Mouse (Mus musculus): ENCODE data around the gene Psme4. TPM values are rescaled to one million over a fixed set of nuclear protein-coding genes. Genes with fewer than 3 reads are reported as not detected.

Gene Psme4
- polyA plus RNA-seq, 1 experiment, result 19.7 TPM

DNA sequence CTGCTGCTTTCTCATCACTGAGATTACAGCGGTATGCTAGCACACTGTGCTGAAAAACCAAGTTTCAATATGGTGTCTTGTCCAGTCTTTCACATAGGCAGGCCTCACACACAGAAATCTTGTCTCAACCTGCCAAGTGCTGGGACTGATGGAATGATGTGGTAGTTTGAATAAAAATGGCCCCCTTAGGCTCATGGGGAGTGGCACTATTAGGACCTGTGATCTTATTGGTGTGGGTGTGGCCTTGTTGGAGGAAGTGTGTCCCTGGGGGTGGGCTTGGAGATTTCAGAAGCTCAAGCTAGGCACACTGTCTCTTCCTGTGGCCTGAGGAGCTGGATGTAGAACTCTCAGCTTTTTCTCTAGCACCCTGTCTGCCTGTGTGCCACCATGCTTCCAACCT, 124.7 kb downstream of the Psme4 start:
- H3K27ac ChIP-seq (ENCODE audit: insufficient read depth, low read depth, low read length), result no peak overlapping the region
- no peaks in the 10 kb centered on the region for H3K4me1 ChIP-seq (ENCODE audit: control insufficient read depth, insufficient read depth, low read length)
- DNase-seq, result no peak
- H3K36me3 ChIP-seq (ENCODE audit: control insufficient read depth, insufficient read depth, low read length), result peaks cover 1% of the 10 kb centered on the region; the same call in 1 of the 2 replicates
- no peaks in the 10 kb centered on the region for H3K27me3 ChIP-seq (replicated peaks; ENCODE audit: control insufficient read depth, insufficient read depth, low read length)
- 98% methylated on average over 1 of the region's 1 CpGs for WGBS
- TF ChIP-seq CTCF (conservative IDR thresholded peaks at IDR 0.05; ENCODE audit: insufficient read depth, insufficient read length, low read depth, low read length) (no peak), POLR2A (IDR thresholded peaks at IDR 0.05; ENCODE audit: low read depth, low read length) (no peak)
- no peak overlapping the region for H3K4me3 ChIP-seq (ENCODE audit: insufficient read depth, low read depth, low read length)

DNA sequence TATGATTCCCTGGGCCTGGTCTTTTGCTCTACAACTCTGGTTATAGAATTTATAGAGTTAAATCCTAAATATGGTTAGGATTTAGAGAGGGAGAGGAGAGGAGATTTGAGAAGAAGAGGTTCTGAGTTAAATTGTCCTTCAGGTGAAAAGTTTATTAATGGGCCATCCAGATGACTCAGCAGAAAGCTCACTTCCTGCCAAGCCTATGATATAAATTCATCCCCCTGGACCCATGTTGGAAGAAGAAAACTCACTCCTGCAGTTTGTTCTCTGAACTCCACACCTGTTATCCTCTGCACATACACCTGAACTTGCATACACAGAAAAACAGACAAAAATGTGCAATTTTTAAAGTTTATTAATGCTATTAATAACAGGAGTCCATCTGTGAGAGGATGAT, 127.8 kb downstream of the Psme4 start:
- Histone ChIP-seq H3K4me1 (ENCODE audit: control insufficient read depth, insufficient read depth, low read length) (no peaks in the 10 kb centered on the region), H3K4me3 (ENCODE audit: insufficient read depth, low read depth, low read length) (no peak overlapping the region), H3K27me3 (replicated peaks; ENCODE audit: control insufficient read depth, insufficient read depth, low read length) (no peaks in the 10 kb centered on the region), H3K27ac (ENCODE audit: insufficient read depth, low read depth, low read length) (no peak overlapping the region), H3K36me3 (ENCODE audit: control insufficient read depth, insufficient read depth, low read length) (peaks cover 1% of the 10 kb centered on the region; the same call in 1 of the 2 replicates)
- TF ChIP-seq CTCF (conservative IDR thresholded peaks at IDR 0.05; ENCODE audit: insufficient read depth, insufficient read length, low read depth, low read length) (no peak), POLR2A (IDR thresholded peaks at IDR 0.05; ENCODE audit: low read depth, low read length) (no peak)
- DNase-seq, result no peak

- Histone ChIP-seq H3K36me3 (ENCODE audit: control insufficient read depth, insufficient read depth, low read length) (peaks cover 2% of the 10 kb centered on the region; the same call in 1 of the 2 replicates), H3K27ac (ENCODE audit: insufficient read depth, low read depth, low read length) (no peak overlapping the region), H3K27me3 (replicated peaks; ENCODE audit: control insufficient read depth, insufficient read depth, low read length) (no peaks in the 10 kb centered on the region), H3K4me1 (ENCODE audit: control insufficient read depth, insufficient read depth, low read length) (no peaks in the 10 kb centered on the region), H3K4me3 (ENCODE audit: insufficient read depth, low read depth, low read length) (no peak overlapping the region)
- DNase-seq, result no peak
- WGBS, result 92% methylated on average over 3 of the region's 3 CpGs
- no peak for TF ChIP-seq POLR2A (IDR thresholded peaks at IDR 0.05; ENCODE audit: low read depth, low read length)
- TF ChIP-seq CTCF (conservative IDR thresholded peaks at IDR 0.05; ENCODE audit: insufficient read depth, insufficient read length, low read depth, low read length), result no peak
Measured at GRCm38 (mm10) chr11:30912311-30912710, 140.8 kb downstream of the Psme4 start.

- WGBS, result 79% methylated on average over 1 of the region's 1 CpGs
- no peak overlapping the region for H3K4me3 ChIP-seq (ENCODE audit: insufficient read depth, low read depth, low read length)
- no peak overlapping the region for H3K27ac ChIP-seq (ENCODE audit: insufficient read depth, low read depth, low read length)
- no peaks in the 10 kb centered on the region for H3K36me3 ChIP-seq (ENCODE audit: control insufficient read depth, insufficient read depth, low read length)
- DNase-seq, result no peak
- no peaks in the 10 kb centered on the region for H3K4me1 ChIP-seq (ENCODE audit: control insufficient read depth, insufficient read depth, low read length)
- TF ChIP-seq CTCF (conservative IDR thresholded peaks at IDR 0.05; ENCODE audit: insufficient read depth, insufficient read length, low read depth, low read length) (no peak), POLR2A (IDR thresholded peaks at IDR 0.05; ENCODE audit: low read depth, low read length) (no peak)
- H3K27me3 ChIP-seq (replicated peaks; ENCODE audit: control insufficient read depth, insufficient read depth, low read length), result no peaks in the 10 kb centered on the region
Measured at GRCm38 (mm10) chr11:30920641-30921040, 149.1 kb downstream of the Psme4 start.

DNA sequence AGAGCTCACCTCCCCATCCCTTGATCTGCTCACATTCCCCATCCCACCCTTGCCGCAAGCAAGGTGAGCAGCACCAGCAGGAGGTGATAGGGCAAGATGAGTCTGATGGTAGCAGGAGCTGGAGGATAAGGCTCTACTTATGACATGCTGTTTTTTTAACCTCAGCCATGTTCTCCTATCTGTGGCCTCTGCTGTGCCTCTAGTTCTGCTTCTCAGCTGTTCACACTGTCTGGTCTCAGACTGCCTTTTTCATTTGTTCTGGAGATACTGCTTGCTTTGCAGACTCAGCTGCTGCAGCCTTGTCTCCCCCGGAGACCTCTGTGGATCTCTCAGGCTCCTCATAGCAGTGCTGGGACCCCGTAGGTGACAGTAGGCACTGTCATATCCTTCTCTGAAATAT, 151.8 kb downstream of the Psme4 start:
- H3K27ac ChIP-seq (ENCODE audit: insufficient read depth, low read depth, low read length), result no peak overlapping the region
- TF ChIP-seq POLR2A (IDR thresholded peaks at IDR 0.05; ENCODE audit: low read depth, low read length), result no peak
- 98% methylated on average over 3 of the region's 3 CpGs for WGBS
- peaks cover 1% of the 10 kb centered on the region; the same call in 1 of the 2 replicates for H3K36me3 ChIP-seq (ENCODE audit: control insufficient read depth, insufficient read depth, low read length)
- no peak overlapping the region for H3K4me3 ChIP-seq (ENCODE audit: insufficient read depth, low read depth, low read length)
- H3K4me1 ChIP-seq (ENCODE audit: control insufficient read depth, insufficient read depth, low read length), result no peaks in the 10 kb centered on the region
- no peak for DNase-seq
- no peaks in the 10 kb centered on the region for H3K27me3 ChIP-seq (replicated peaks; ENCODE audit: control insufficient read depth, insufficient read depth, low read length)

DNA sequence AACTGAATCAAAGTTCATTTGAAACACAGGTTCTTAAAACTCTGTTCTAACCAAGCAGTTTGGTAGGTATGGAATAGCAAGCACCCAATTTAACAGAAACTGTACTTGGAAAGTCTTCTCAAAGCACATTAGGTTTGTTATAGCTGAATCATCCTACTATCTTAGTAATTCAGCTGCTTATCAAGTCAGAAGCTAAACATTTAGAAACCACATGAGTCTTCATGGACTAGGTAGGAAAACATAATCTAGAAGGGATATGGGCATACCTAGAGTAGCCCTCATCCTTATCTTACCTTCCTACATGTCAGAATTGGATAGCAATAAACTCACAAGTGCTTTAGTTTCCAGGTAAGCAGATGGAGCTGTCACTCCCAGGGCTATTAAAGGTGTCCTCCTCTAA, 156.6 kb downstream of the Psme4 start:
- Histone ChIP-seq H3K4me3 (ENCODE audit: insufficient read depth, low read depth, low read length) (no peak overlapping the region), H3K27ac (ENCODE audit: insufficient read depth, low read depth, low read length) (no peak overlapping the region), H3K36me3 (ENCODE audit: control insufficient read depth, insufficient read depth, low read length) (peaks cover 3% of the 10 kb centered on the region; the same call in 1 of the 2 replicates), H3K27me3 (replicated peaks; ENCODE audit: control insufficient read depth, insufficient read depth, low read length) (no peaks in the 10 kb centered on the region), H3K4me1 (ENCODE audit: control insufficient read depth, insufficient read depth, low read length) (no peaks in the 10 kb centered on the region)
- no peak for TF ChIP-seq CTCF (conservative IDR thresholded peaks at IDR 0.05; ENCODE audit: insufficient read depth, insufficient read length, low read depth, low read length)
- TF ChIP-seq POLR2A (IDR thresholded peaks at IDR 0.05; ENCODE audit: low read depth, low read length), result no peak
- DNase-seq, result no peak

GRCm38 (mm10) chr11:30928498-30928897, 157.0 kb downstream of the Psme4 start:
- no peak overlapping the region for H3K4me3 ChIP-seq (ENCODE audit: insufficient read depth, low read depth, low read length)
- no peaks in the 10 kb centered on the region for H3K27me3 ChIP-seq (replicated peaks; ENCODE audit: control insufficient read depth, insufficient read depth, low read length)
- 100% methylated on average over 1 of the region's 1 CpGs for WGBS
- H3K27ac ChIP-seq (ENCODE audit: insufficient read depth, low read depth, low read length), result no peak overlapping the region
- H3K36me3 ChIP-seq (ENCODE audit: control insufficient read depth, insufficient read depth, low read length), result peaks cover 3% of the 10 kb centered on the region; the same call in 1 of the 2 replicates
- H3K4me1 ChIP-seq (ENCODE audit: control insufficient read depth, insufficient read depth, low read length), result no peaks in the 10 kb centered on the region
- TF ChIP-seq CTCF (conservative IDR thresholded peaks at IDR 0.05; ENCODE audit: insufficient read depth, insufficient read length, low read depth, low read length) (no peak), POLR2A (IDR thresholded peaks at IDR 0.05; ENCODE audit: low read depth, low read length) (no peak)
- no peak for DNase-seq

Other genes with a start within 250 kb of the Psme4 start
- 20.8 and 29.1 TPM in 2 replicates for gene Acyp2, start 122.1 kb upstream of the Psme4 start, polyA plus RNA-seq (2012; rRNA removed)
- gene Gpr75, start 113.6 kb downstream of the Psme4 start, polyA plus RNA-seq (2012; rRNA removed), result 0.06 and 0.15 TPM in 2 replicates
- gene Asb3, start 113.7 kb downstream of the Psme4 start, polyA plus RNA-seq (2012; rRNA removed), result 1.8 and 3.6 TPM in 2 replicates
- 21.1 and 24.6 TPM in 2 replicates for gene Erlec1, start 182.6 kb downstream of the Psme4 start, polyA plus RNA-seq (2012; rRNA removed)
- gene Chac2, start 214.6 kb downstream of the Psme4 start, polyA plus RNA-seq (2012; rRNA removed), result 7.8 and 9.1 TPM in 2 replicates